Mouse (Mus musculus): Measurements from ENCODE around the gene Fam219a. TPM values are rescaled to one million over a fixed set of nuclear protein-coding genes. Genes with fewer than 3 reads are reported as not detected.

The Fam219a gene
- polyA plus RNA-seq, 1 experiment: 16.3 TPM

DNA sequence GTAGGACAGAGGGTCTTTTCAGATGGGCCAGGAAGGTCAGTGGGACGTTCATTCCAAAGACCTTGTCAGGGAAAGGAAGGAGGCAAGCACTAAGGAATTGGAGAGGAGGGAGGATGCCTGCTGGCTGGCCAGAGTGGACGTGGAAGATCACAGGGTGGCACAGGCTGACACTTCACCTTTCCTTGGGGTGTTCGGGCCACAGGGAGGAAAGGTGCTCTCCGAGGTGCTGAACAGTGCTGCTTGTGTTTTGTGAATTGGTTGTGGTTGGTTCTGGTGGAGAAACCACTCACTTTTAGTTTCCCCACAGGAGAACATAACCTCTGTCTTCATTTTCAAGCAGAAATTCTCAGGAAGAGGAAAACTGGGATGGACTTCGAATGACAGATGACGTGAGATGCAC lies 36.9 kb downstream of the Fam219a start:
- DNase-seq (ENCODE audit: low read depth in 1 of 2, low spot score in 2 of 2): no peak
- 34% methylated on average over 6 of the region's 6 CpGs for WGBS
- H3K4me3 ChIP-seq (ENCODE audit: extremely low read depth, insufficient read depth, insufficient read length): no peak overlapping the region

DNA sequence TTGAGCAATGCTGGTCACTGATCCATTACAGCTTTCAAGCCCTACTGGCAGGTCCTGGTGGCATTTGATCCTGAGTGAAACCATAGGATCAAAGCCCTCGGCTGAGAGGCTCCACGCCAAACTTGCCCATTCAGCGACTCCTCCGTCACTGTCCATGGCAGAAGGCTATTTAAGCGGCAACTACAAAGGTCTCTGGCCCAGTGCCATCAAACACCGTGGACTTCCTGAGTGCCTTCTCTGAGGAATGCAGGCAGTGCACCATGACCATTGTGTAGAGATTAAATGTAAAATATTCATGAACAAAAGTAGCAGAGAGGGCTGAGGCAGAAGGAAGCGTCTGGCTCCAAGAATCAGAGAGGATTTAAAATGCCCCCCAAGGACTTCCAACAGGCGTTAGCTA lies 41.3 kb downstream of the Fam219a start:
- Histone ChIP-seq H3K36me3 (ENCODE audit: control insufficient read depth, insufficient read depth, low read length) (no peaks in the 10 kb centered on the region), H3K4me3 (ENCODE audit: extremely low read depth, insufficient read depth, insufficient read length) (no peak overlapping the region), H3K27me3 (ENCODE audit: control insufficient read depth, insufficient read depth, low read length) (no peaks in the 10 kb centered on the region), H3K27ac (ENCODE audit: insufficient read depth, low read length) (no peak overlapping the region), H3K4me1 (ENCODE audit: control insufficient read depth, insufficient read depth, insufficient read length) (no peaks in the 10 kb centered on the region)
- WGBS: 79% methylated on average over 8 of the region's 8 CpGs
- TF ChIP-seq CTCF (IDR thresholded peaks at IDR 0.05; ENCODE audit: extremely low read depth, insufficient read depth, insufficient read length, insufficient replicate concordance): no peak
- DNase-seq (ENCODE audit: low read depth in 1 of 2, low spot score in 2 of 2): no peak

More for the DNA sequence above, 36.9 kb downstream of the Fam219a start:
- H3K27ac ChIP-seq (ENCODE audit: insufficient read depth, low read length): no peak overlapping the region
- TF ChIP-seq CTCF (IDR thresholded peaks at IDR 0.05; ENCODE audit: extremely low read depth, insufficient read depth, insufficient read length, insufficient replicate concordance) (no peak), POLR2A (IDR thresholded peaks at IDR 0.05; ENCODE audit: low read depth, low read length) (no peak)
- H3K27me3 ChIP-seq (ENCODE audit: control insufficient read depth, insufficient read depth, low read length): no peaks in the 10 kb centered on the region
- H3K36me3 ChIP-seq (ENCODE audit: control insufficient read depth, insufficient read depth, low read length): no peaks in the 10 kb centered on the region
- no peaks in the 10 kb centered on the region for H3K4me1 ChIP-seq (ENCODE audit: control insufficient read depth, insufficient read depth, insufficient read length)

DNA sequence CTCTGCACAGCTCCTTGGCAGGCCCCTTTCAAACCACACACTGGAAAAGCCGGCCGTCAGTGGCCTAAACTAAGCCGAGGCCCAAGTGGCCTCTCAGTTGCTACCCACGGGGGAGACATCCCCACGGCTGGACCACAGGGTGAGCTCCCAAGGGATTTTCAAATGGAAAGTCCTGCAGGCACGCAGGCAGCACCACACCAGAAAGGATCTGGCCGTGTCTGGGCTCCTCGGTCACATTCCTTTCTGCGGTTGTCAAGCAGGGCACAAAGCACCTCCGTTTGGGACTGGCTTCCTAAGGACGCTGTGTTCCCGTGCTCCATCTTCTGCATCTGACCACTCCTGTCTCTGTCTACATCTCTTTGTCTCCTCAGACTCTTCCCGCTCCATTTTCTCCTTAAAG lies 42.3 kb downstream of the Fam219a start:
- 83% methylated on average over 13 of the region's 13 CpGs for WGBS
- Histone ChIP-seq H3K4me3 (ENCODE audit: extremely low read depth, insufficient read depth, insufficient read length) (no peak overlapping the region), H3K27ac (ENCODE audit: insufficient read depth, low read length) (no peak overlapping the region), H3K36me3 (ENCODE audit: control insufficient read depth, insufficient read depth, low read length) (no peaks in the 10 kb centered on the region), H3K4me1 (ENCODE audit: control insufficient read depth, insufficient read depth, insufficient read length) (no peaks in the 10 kb centered on the region), H3K27me3 (ENCODE audit: control insufficient read depth, insufficient read depth, low read length) (no peaks in the 10 kb centered on the region)
- no peak for DNase-seq (ENCODE audit: low read depth in 1 of 2, low spot score in 2 of 2)
- TF ChIP-seq POLR2A (IDR thresholded peaks at IDR 0.05; ENCODE audit: low read depth, low read length) (no peak), CTCF (IDR thresholded peaks at IDR 0.05; ENCODE audit: extremely low read depth, insufficient read depth, insufficient read length, insufficient replicate concordance) (no peak)

DNA sequence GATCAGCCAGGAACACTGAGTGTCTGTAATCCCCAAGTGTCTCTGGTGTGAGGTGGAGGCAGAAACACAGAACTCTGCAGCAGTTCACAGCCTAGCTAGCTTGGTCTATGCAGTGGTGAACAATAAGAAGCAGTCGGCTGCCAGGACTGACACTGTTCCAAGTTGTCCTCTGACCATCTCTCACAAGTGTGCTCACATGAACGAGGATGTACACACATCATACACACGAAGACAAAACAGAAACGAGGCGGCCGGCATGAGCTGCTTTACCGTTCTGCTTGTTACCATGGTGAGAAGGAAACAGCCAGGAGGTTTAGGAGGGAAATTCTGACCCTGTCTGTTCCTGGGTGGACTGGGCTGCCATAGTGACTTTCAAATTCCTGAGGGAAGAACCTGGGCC lies 42.8 kb downstream of the Fam219a start:
- no peaks in the 10 kb centered on the region for H3K36me3 ChIP-seq (ENCODE audit: control insufficient read depth, insufficient read depth, low read length)
- no peaks in the 10 kb centered on the region for H3K27me3 ChIP-seq (ENCODE audit: control insufficient read depth, insufficient read depth, low read length)
- TF ChIP-seq POLR2A (IDR thresholded peaks at IDR 0.05; ENCODE audit: low read depth, low read length): no peak
- no peak for TF ChIP-seq CTCF (IDR thresholded peaks at IDR 0.05; ENCODE audit: extremely low read depth, insufficient read depth, insufficient read length, insufficient replicate concordance)
- WGBS: 86% methylated on average over 7 of the region's 7 CpGs
- no peaks in the 10 kb centered on the region for H3K4me1 ChIP-seq (ENCODE audit: control insufficient read depth, insufficient read depth, insufficient read length)
- no peak overlapping the region for H3K27ac ChIP-seq (ENCODE audit: insufficient read depth, low read length)
- no peak for DNase-seq (ENCODE audit: low read depth in 1 of 2, low spot score in 2 of 2)
- H3K4me3 ChIP-seq (ENCODE audit: extremely low read depth, insufficient read depth, insufficient read length): no peak overlapping the region

DNA sequence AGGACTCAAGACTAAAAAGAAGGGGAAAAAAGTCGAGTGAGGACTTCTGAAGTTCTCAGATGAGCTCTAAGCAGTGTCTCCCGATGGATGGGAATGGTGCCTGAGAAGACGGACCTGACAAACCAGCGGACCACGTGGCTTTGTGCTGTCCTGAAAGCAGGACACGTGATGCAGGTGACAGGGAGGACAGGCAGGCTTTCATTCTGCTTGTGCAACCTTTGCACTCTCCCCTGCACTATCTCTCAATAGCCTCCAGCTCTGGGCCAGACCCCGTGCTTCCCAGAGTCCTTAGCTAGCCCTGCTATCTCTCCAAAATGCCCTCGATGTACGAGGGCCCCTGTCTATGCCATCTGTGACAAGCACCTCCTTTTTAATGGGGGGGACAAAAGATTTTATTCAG lies 44.5 kb downstream of the Fam219a start:
- 81% methylated on average over 9 of the region's 9 CpGs for WGBS
- Histone ChIP-seq H3K4me1 (ENCODE audit: control insufficient read depth, insufficient read depth, insufficient read length) (no peaks in the 10 kb centered on the region), H3K27ac (ENCODE audit: insufficient read depth, low read length) (no peak overlapping the region), H3K4me3 (ENCODE audit: extremely low read depth, insufficient read depth, insufficient read length) (no peak overlapping the region), H3K36me3 (ENCODE audit: control insufficient read depth, insufficient read depth, low read length) (peaks cover under 1% of the 10 kb centered on the region; the same call in 1 of the 2 replicates), H3K27me3 (ENCODE audit: control insufficient read depth, insufficient read depth, low read length) (no peaks in the 10 kb centered on the region)
- DNase-seq (ENCODE audit: low read depth in 1 of 2, low spot score in 2 of 2): no peak
- TF ChIP-seq CTCF (IDR thresholded peaks at IDR 0.05; ENCODE audit: extremely low read depth, insufficient read depth, insufficient read length, insufficient replicate concordance) (no peak), POLR2A (IDR thresholded peaks at IDR 0.05; ENCODE audit: low read depth, low read length) (no peak)

DNA sequence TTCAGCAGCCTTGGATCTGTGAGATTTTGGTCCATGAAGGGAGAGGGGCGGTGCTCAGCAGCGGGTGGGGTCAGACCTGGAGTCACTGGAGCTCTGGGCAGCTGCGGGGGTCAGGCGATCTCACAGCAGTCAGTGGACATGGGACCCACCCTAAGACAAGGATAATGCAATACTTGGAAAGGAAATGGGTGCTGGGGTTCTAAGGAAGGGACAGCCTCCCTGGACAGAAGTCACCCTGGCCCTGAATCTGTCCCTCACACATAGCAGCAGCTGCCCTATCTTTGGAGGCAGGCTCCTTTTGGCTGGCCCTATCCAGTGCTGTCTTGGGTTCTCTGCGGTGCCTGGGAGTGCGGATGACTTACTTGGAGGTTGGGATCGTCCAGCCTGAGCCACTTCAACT lies 45.5 kb downstream of the Fam219a start:
- WGBS: 90% methylated on average over 7 of the region's 7 CpGs
- DNase-seq (ENCODE audit: low read depth in 1 of 2, low spot score in 2 of 2): no peak
- H3K36me3 ChIP-seq (ENCODE audit: control insufficient read depth, insufficient read depth, low read length): peaks cover 2% of the 10 kb centered on the region; the same call in 1 of the 2 replicates
- TF ChIP-seq CTCF (IDR thresholded peaks at IDR 0.05; ENCODE audit: extremely low read depth, insufficient read depth, insufficient read length, insufficient replicate concordance): no peak
- no peak for TF ChIP-seq POLR2A (IDR thresholded peaks at IDR 0.05; ENCODE audit: low read depth, low read length)
- H3K27ac ChIP-seq (ENCODE audit: insufficient read depth, low read length): no peak overlapping the region
- H3K27me3 ChIP-seq (ENCODE audit: control insufficient read depth, insufficient read depth, low read length): no peaks in the 10 kb centered on the region
- H3K4me1 ChIP-seq (ENCODE audit: control insufficient read depth, insufficient read depth, insufficient read length): no peaks in the 10 kb centered on the region
- H3K4me3 ChIP-seq (ENCODE audit: extremely low read depth, insufficient read depth, insufficient read length): no peak overlapping the region

DNA sequence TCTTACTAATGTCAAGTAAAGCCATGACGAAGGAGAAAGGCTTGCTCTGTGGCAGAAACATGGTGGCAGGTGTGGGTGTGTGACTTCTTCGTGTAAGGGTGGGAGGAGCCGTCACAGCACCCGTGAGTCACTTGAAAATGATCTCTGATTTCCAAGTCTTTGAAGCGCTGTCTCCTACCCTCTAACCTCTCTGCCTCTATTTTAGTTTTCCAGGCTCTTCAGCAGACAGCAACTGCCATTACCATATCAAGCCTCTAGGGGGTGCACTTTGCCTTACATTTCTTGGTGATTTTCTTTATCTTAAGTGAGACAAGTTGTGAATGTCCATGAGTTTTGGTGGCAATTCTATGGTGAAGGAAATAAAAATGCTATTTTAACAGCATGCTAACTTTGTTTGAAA lies 46.5 kb downstream of the Fam219a start:
- 71% methylated on average over 5 of the region's 5 CpGs for WGBS
- no peak overlapping the region for H3K27ac ChIP-seq (ENCODE audit: insufficient read depth, low read length)
- no peaks in the 10 kb centered on the region for H3K4me1 ChIP-seq (ENCODE audit: control insufficient read depth, insufficient read depth, insufficient read length)
- no peaks in the 10 kb centered on the region for H3K27me3 ChIP-seq (ENCODE audit: control insufficient read depth, insufficient read depth, low read length)
- DNase-seq (ENCODE audit: low read depth in 1 of 2, low spot score in 2 of 2): no peak
- no peak overlapping the region for H3K4me3 ChIP-seq (ENCODE audit: extremely low read depth, insufficient read depth, insufficient read length)
- H3K36me3 ChIP-seq (ENCODE audit: control insufficient read depth, insufficient read depth, low read length): peaks cover 2% of the 10 kb centered on the region; the same call in 1 of the 2 replicates
- TF ChIP-seq CTCF (IDR thresholded peaks at IDR 0.05; ENCODE audit: extremely low read depth, insufficient read depth, insufficient read length, insufficient replicate concordance) (no peak), POLR2A (IDR thresholded peaks at IDR 0.05; ENCODE audit: low read depth, low read length) (no peak)
